Comparison of ENCODE assay signal across 9 mouse cellular contexts in genomic region chr6:51702456-51703171, GRCm38 (mm10).
DNase-seq lines count a peak whose midpoint lies in the region; ATAC-seq and TF ChIP-seq lines count a peak whose summit lies in the region.
"Had no signal": no experiment of that assay in that cellular context is flagged by ENCODE, and none has a peak within 500 bp of the region (broad histone marks: within the 10 kb centered on the region; RNA-seq: fewer than 3 reads in every experiment).

No protein-coding gene starts in this region.

- TF ChIP-seq CTCF in liver, postnatal 0 days (IDR thresholded peaks at IDR 0.05; ENCODE audit: low read depth): no peak

- H3K4me1 ChIP-seq in heart, embryonic 12.5 days (replicated peaks): 0 out of 2 replicates have a peak, but pooled peaks cover 4% of the 10 kb centered on the region
- no peaks in the 10 kb centered on the region for H3K4me1 ChIP-seq in liver, postnatal 0 days (ENCODE audit: insufficient read depth)
- no peaks in the 10 kb centered on the region for H3K4me1 ChIP-seq in liver, embryonic 12.5 days
- H3K4me1 ChIP-seq: hindbrain, embryonic 12.5 days had no signal

- DNase-seq in heart, adult 11 months: peak; percentile 68
- no peak for DNase-seq in liver, postnatal 0 days
- DNase-seq in brain, adult 2 months (ENCODE audit: low read depth, low spot score): peak; percentile 72
- peak; percentile 44 to 64 for DNase-seq in kidney, postnatal 36 days
- DNase-seq in thymus, postnatal 10 days (ENCODE audit: low spot score in 2 of 2): no peak

- H3K9ac ChIP-seq in heart, embryonic 12.5 days: no peak overlapping the region
- peak overlapping the region; percentile 6; the same call in 1 of the 2 replicates for H3K9ac ChIP-seq in liver, postnatal 0 days (replicated peaks)
- no peak overlapping the region for H3K9ac ChIP-seq in liver, embryonic 12.5 days
- H3K9ac ChIP-seq: hindbrain, embryonic 12.5 days had no signal

- no peak overlapping the region for H3K4me2 ChIP-seq in heart, embryonic 12.5 days
- H3K4me2 ChIP-seq in liver, postnatal 0 days (ENCODE audit: low read depth, low read length): peak overlapping the region; percentile 54
- H3K4me2 ChIP-seq in liver, embryonic 12.5 days: no peak overlapping the region
- H3K4me2 ChIP-seq: hindbrain, embryonic 12.5 days had no signal

- ATAC-seq in heart, embryonic 12.5 days (ENCODE audit: insufficient number of reproducible peaks, low FRiP score): no peak
- no peak for ATAC-seq in liver, postnatal 0 days
- ATAC-seq in liver, embryonic 12.5 days: no peak
- no peak for ATAC-seq in megakaryocyte progenitor cell, adult 5-6 weeks (replicated peaks; ENCODE audit: poor library complexity)

- WGBS in heart, embryonic 12.5 days: 75% methylated on average over 10 of the region's 10 CpGs
- 75% methylated on average over 10 of the region's 10 CpGs for WGBS in liver, postnatal 0 days (ENCODE audit: insufficient replicate concordance)
- 69% methylated on average over 10 of the region's 10 CpGs for WGBS in liver, embryonic 12.5 days (ENCODE audit: insufficient replicate concordance)

- H3K27me3 ChIP-seq in heart, embryonic 12.5 days (replicated peaks): no peaks in the 10 kb centered on the region
- H3K27me3 ChIP-seq in liver, postnatal 0 days (ENCODE audit: insufficient read depth, low read length): no peaks in the 10 kb centered on the region
- H3K27me3 ChIP-seq in liver, embryonic 12.5 days (replicated peaks): no peaks in the 10 kb centered on the region
- H3K27me3 ChIP-seq: hindbrain, embryonic 12.5 days had no signal

- H3K9me3 ChIP-seq in heart, embryonic 12.5 days (replicated peaks): no peaks in the 10 kb centered on the region
- H3K9me3 ChIP-seq in liver, postnatal 0 days (ENCODE audit: low read length): no peaks in the 10 kb centered on the region
- no peaks in the 10 kb centered on the region for H3K9me3 ChIP-seq in liver, embryonic 12.5 days (replicated peaks)
- H3K9me3 ChIP-seq: hindbrain, embryonic 12.5 days had no signal

- no peak overlapping the region for H3K27ac ChIP-seq in heart, embryonic 12.5 days (ENCODE audit: poor library complexity, severe bottlenecking)
- H3K27ac ChIP-seq in liver, postnatal 0 days (ENCODE audit: low read depth): peak overlapping the region; percentile 82
- H3K27ac ChIP-seq in liver, embryonic 12.5 days: no peak overlapping the region
- H3K27ac ChIP-seq: hindbrain, embryonic 12.5 days had no signal

- H3K4me3 ChIP-seq in heart, embryonic 12.5 days: no peak overlapping the region
- H3K4me3 ChIP-seq in liver, postnatal 0 days (ENCODE audit: low read depth, low read length): peak overlapping the region; percentile 11; the same call in 1 of the 2 replicates
- H3K4me3 ChIP-seq in liver, embryonic 12.5 days: no peak overlapping the region
- H3K4me3 ChIP-seq: hindbrain, embryonic 12.5 days had no signal

- TF ChIP-seq EP300 in liver, postnatal 0 days (IDR thresholded peaks at IDR 0.05; ENCODE audit: low read depth): no peak

- no peaks in the 10 kb centered on the region for H3K36me3 ChIP-seq in heart, embryonic 12.5 days
- no peaks in the 10 kb centered on the region for H3K36me3 ChIP-seq in liver, postnatal 0 days (replicated peaks; ENCODE audit: insufficient read depth, low read length)
- H3K36me3 ChIP-seq in liver, embryonic 12.5 days: no peaks in the 10 kb centered on the region
- H3K36me3 ChIP-seq: hindbrain, embryonic 12.5 days had no signal

Comparison
In these comparisons a context has a peak if more than half of its experiments do, and no peak if none do; other contexts are left out.
1. DNase-seq: peak in heart, adult 11 months (single experiment), brain, adult 2 months (single experiment) and kidney, postnatal 36 days (2 of 2); none in liver, postnatal 0 days (single experiment) and thymus, postnatal 10 days (0 of 2).